Mouse (Mus musculus): ENCODE results near the gene Enpp1. TPM values are rescaled to one million over a fixed set of nuclear protein-coding genes. Genes with fewer than 3 reads are reported as not detected.
A peak's percentile ranks its signal among the peaks of the same experiment; 100 is the strongest.

The Enpp1 gene
- polyA plus RNA-seq, 1 experiment from 2014 or later: 2.6 TPM

DNA sequence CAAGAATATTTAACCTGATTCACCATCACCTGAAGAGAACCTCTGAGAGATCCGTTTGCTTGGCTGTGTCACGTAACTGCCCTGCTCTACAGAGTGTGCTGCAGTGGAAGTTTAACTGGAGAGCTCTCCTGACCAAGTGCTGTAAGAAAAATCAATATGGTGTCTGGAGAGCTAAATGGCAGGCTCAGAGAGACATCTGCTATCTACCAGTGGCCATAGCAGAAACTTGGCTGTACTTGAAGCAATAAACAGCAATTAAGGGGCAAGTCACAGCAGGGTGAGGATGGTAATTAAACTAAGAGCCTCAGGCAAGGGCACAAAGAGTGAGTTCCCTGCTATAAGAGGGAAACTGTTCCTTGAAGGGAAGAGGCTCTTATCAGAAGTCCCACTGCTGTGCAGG lies 9.3 kb downstream of the Enpp1 start:
- no peak overlapping the region for H3K9ac ChIP-seq
- 80% methylated on average over 2 of the region's 2 CpGs for WGBS
- no peak overlapping the region for H3K4me3 ChIP-seq
- 0 out of 2 replicates have a peak, but pooled peaks have one; percentile 54 for ATAC-seq (replicated peaks)
- no peaks in the 10 kb centered on the region for H3K27me3 ChIP-seq (replicated peaks)
- H3K9me3 ChIP-seq: no peaks in the 10 kb centered on the region
- H3K36me3 ChIP-seq (replicated peaks): no peaks in the 10 kb centered on the region
- no peaks in the 10 kb centered on the region for H3K4me1 ChIP-seq
- no peak overlapping the region for H3K27ac ChIP-seq
- no peak overlapping the region for H3K4me2 ChIP-seq

GRCm38 (mm10) chr10:24698131-24698775 lies 13.7 kb downstream of the Enpp1 start:
- ATAC-seq (replicated peaks): no peak
- WGBS: 76% methylated on average over 6 of the region's 6 CpGs
- no peaks in the 10 kb centered on the region for H3K9me3 ChIP-seq
- H3K4me1 ChIP-seq: no peaks in the 10 kb centered on the region
- no peak overlapping the region for H3K9ac ChIP-seq
- H3K27ac ChIP-seq: no peak overlapping the region
- H3K36me3 ChIP-seq (replicated peaks): no peaks in the 10 kb centered on the region
- no peak overlapping the region for H3K4me3 ChIP-seq
- H3K4me2 ChIP-seq: no peak overlapping the region
- no peaks in the 10 kb centered on the region for H3K27me3 ChIP-seq (replicated peaks)

- Histone ChIP-seq H3K36me3 (replicated peaks) (no peaks in the 10 kb centered on the region), H3K27ac (no peak overlapping the region), H3K9me3 (no peaks in the 10 kb centered on the region), H3K4me1 (no peaks in the 10 kb centered on the region), H3K4me3 (no peak overlapping the region), H3K4me2 (no peak overlapping the region), H3K27me3 (replicated peaks) (no peaks in the 10 kb centered on the region), H3K9ac (no peak overlapping the region)
- no peak for ATAC-seq (replicated peaks)
- 86% methylated on average over 3 of the region's 3 CpGs for WGBS
Observed at GRCm38 (mm10) chr10:24696761-24697160, 15.2 kb downstream of the Enpp1 start.

DNA sequence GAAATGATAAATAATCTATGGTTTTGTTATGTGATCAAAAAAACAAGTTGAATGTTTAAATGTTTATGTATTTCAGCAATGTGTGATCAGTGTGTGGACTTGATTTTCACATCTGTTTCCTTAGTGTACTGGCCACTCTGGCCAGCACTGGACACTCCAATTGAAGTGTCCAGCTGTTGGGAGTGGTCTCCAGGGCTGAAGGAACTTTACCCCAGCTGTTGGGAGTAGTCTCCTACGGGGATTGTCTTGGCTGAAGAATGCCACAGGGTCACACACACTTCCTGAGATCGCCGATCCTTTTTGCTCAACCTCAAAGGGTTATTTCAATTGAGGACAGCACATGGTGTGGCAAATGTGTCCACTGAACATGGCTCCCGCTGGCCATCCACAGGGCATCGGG lies 16.2 kb downstream of the Enpp1 start:
- no peak for ATAC-seq (replicated peaks)
- Histone ChIP-seq H3K4me3 (no peak overlapping the region), H3K9me3 (no peaks in the 10 kb centered on the region), H3K36me3 (replicated peaks) (no peaks in the 10 kb centered on the region), H3K27ac (no peak overlapping the region), H3K27me3 (replicated peaks) (no peaks in the 10 kb centered on the region), H3K4me2 (no peak overlapping the region), H3K9ac (no peak overlapping the region), H3K4me1 (no peaks in the 10 kb centered on the region)
- 75% methylated on average over 5 of the region's 5 CpGs for WGBS

- Histone ChIP-seq H3K4me2 (no peak overlapping the region), H3K9me3 (no peaks in the 10 kb centered on the region), H3K4me1 (no peaks in the 10 kb centered on the region), H3K4me3 (no peak overlapping the region), H3K27ac (no peak overlapping the region), H3K36me3 (replicated peaks) (no peaks in the 10 kb centered on the region), H3K27me3 (replicated peaks) (no peaks in the 10 kb centered on the region), H3K9ac (no peak overlapping the region)
- no peak for ATAC-seq (replicated peaks)
- 83% methylated on average over 7 of the region's 7 CpGs for WGBS
Observed at GRCm38 (mm10) chr10:24682518-24683104, 29.3 kb downstream of the Enpp1 start.

DNA sequence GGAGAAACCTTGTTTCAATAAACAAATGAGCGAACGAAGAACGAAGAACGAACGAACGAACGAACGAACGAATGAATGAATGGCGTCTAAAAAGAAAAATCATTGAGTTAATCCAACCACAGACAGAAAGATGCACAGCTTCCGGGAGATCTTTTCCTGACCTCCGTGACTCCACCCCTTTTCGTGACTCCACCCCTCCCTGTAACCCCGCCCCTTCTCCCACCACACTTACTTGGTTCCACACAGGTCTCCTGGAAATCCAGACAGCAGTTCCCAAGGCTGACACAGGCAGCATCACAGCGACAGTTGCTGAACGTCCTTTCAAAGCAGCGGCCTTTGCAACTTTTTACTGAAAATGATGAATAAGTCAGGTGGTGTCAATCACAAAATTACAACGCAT lies 34.3 kb downstream of the Enpp1 start:
- 92% methylated on average over 18 of the region's 18 CpGs for WGBS
- Histone ChIP-seq H3K4me1 (no peaks in the 10 kb centered on the region), H3K4me2 (no peak overlapping the region), H3K9me3 (no peaks in the 10 kb centered on the region), H3K36me3 (replicated peaks) (no peaks in the 10 kb centered on the region), H3K4me3 (no peak overlapping the region), H3K9ac (no peak overlapping the region), H3K27me3 (replicated peaks) (no peaks in the 10 kb centered on the region), H3K27ac (no peak overlapping the region)
- no peak for ATAC-seq (replicated peaks)

DNA sequence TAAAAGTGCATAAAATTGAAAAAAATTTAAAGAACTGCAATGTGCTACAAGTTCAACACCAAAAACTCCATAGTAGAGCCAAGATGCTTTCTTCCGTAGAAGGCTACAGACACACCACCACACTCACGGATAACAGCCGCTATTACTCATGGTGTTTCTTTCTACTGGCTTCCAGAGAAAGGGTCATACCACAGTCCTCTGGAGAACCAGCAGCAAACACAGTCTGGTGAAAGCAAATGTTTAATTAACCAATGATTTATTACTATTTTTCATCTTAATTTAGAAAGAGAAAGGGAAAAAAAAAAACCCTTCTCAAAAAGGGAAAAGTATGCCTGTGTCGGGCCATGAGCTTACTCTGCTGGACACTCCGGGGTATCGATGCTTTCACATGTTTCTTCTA lies 37.7 kb downstream of the Enpp1 start:
- Histone ChIP-seq H3K36me3 (replicated peaks) (no peaks in the 10 kb centered on the region), H3K4me1 (no peaks in the 10 kb centered on the region), H3K4me2 (no peak overlapping the region), H3K27me3 (replicated peaks) (no peaks in the 10 kb centered on the region), H3K9ac (no peak overlapping the region), H3K27ac (no peak overlapping the region), H3K9me3 (no peaks in the 10 kb centered on the region), H3K4me3 (no peak overlapping the region)
- 95% methylated on average over 6 of the region's 6 CpGs for WGBS
- ATAC-seq (replicated peaks): no peak

GRCm38 (mm10) chr10:24672948-24673347 lies 39.0 kb downstream of the Enpp1 start:
- Histone ChIP-seq H3K9me3 (no peaks in the 10 kb centered on the region), H3K4me3 (no peak overlapping the region), H3K27ac (no peak overlapping the region), H3K4me1 (no peaks in the 10 kb centered on the region), H3K27me3 (replicated peaks) (no peaks in the 10 kb centered on the region), H3K9ac (no peak overlapping the region), H3K36me3 (replicated peaks) (no peaks in the 10 kb centered on the region), H3K4me2 (no peak overlapping the region)
- WGBS: 93% methylated on average over 2 of the region's 2 CpGs
- ATAC-seq (replicated peaks): no peak

DNA sequence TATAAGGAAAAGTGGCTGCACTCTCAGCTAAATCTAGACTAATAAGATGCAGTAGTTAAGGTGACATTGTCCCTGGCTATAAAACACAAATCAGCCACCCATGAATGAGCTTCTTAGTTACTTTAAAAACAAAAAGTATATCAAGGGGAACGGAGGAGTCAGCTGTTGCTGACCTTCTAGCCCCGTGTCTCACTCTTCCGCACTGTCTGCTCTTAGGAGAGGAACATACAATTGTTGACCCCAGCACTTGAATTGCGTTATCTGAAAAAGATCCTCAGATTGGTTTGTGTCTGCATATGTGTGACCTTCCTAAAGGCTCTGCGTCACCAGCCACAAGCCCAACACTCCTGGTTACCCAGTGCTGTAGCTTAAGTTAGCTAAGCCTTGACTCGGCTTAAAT lies 41.4 kb downstream of the Enpp1 start:
- Histone ChIP-seq H3K4me2 (no peak overlapping the region), H3K27me3 (replicated peaks) (no peaks in the 10 kb centered on the region), H3K4me1 (no peaks in the 10 kb centered on the region), H3K4me3 (no peak overlapping the region), H3K9ac (no peak overlapping the region), H3K27ac (no peak overlapping the region), H3K9me3 (no peaks in the 10 kb centered on the region), H3K36me3 (replicated peaks) (no peaks in the 10 kb centered on the region)
- no peak for ATAC-seq (replicated peaks)
- 90% methylated on average over 6 of the region's 6 CpGs for WGBS

GRCm38 (mm10) chr10:24650990-24651569 lies 60.9 kb downstream of the Enpp1 start:
- no peaks in the 10 kb centered on the region for H3K27me3 ChIP-seq (replicated peaks)
- H3K4me1 ChIP-seq: no peaks in the 10 kb centered on the region

GRCm38 (mm10) chr10:24647996-24648738 lies 63.8 kb downstream of the Enpp1 start:
- H3K4me2 ChIP-seq: no peak overlapping the region
- 92% methylated on average over 6 of the region's 6 CpGs for WGBS
- no peak overlapping the region for H3K9ac ChIP-seq
- no peaks in the 10 kb centered on the region for H3K36me3 ChIP-seq (replicated peaks)
- no peak overlapping the region for H3K4me3 ChIP-seq
- H3K9me3 ChIP-seq: no peaks in the 10 kb centered on the region
- H3K27ac ChIP-seq: no peak overlapping the region
- H3K4me1 ChIP-seq: no peaks in the 10 kb centered on the region
- ATAC-seq (replicated peaks): no peak
- no peaks in the 10 kb centered on the region for H3K27me3 ChIP-seq (replicated peaks)

More at GRCm38 (mm10) chr10:24650990-24651569, 60.9 kb downstream of the Enpp1 start:
- Histone ChIP-seq H3K9me3 (no peaks in the 10 kb centered on the region), H3K4me3 (no peak overlapping the region), H3K4me2 (no peak overlapping the region), H3K36me3 (replicated peaks) (no peaks in the 10 kb centered on the region), H3K27ac (no peak overlapping the region), H3K9ac (no peak overlapping the region)
- WGBS: 91% methylated on average over 11 of the region's 11 CpGs
- ATAC-seq (replicated peaks): no peak

GRCm38 (mm10) chr10:24645169-24645568 lies 66.8 kb downstream of the Enpp1 start:
- H3K4me3 ChIP-seq: no peak overlapping the region
- no peak overlapping the region for H3K9ac ChIP-seq
- no peaks in the 10 kb centered on the region for H3K36me3 ChIP-seq (replicated peaks)
- H3K9me3 ChIP-seq: no peaks in the 10 kb centered on the region
- ATAC-seq (replicated peaks): no peak
- no peaks in the 10 kb centered on the region for H3K4me1 ChIP-seq
- 93% methylated on average over 8 of the region's 8 CpGs for WGBS
- H3K27me3 ChIP-seq (replicated peaks): no peaks in the 10 kb centered on the region
- H3K4me2 ChIP-seq: no peak overlapping the region
- H3K27ac ChIP-seq: no peak overlapping the region

Measured in midbrain, embryonic 15.5 days (tissue).